Mouse (Mus musculus) spleen, postnatal 10 days (tissue): ENCODE data around the gene Hdhd5.
A peak's percentile ranks its signal among the peaks of the same experiment; 100 is the strongest.

ENCODE experiments used
- DNase-seq, 2 experiments: peaks; one replicate each; pipeline ENCODE4 v3.0.0; 2021 to 2022; ENCODE audit warnings: low spot score in 2 of 2

The Hdhd5 gene

GRCm38 (mm10) chr6:120532594-120532993 is 1.5 kb upstream of the Hdhd5 start:
- no peak for DNase-seq

GRCm38 (mm10) chr6:120529123-120529522 is 2.0 kb downstream of the Hdhd5 start:
- DNase-seq = no peak

- DNase-seq = no peak
Measured at GRCm38 (mm10) chr6:120524796-120525195, 6.3 kb downstream of the Hdhd5 start.

- no peak for DNase-seq
Measured at GRCm38 (mm10) chr6:120519647-120520046, 11.5 kb downstream of the Hdhd5 start.

DNA sequence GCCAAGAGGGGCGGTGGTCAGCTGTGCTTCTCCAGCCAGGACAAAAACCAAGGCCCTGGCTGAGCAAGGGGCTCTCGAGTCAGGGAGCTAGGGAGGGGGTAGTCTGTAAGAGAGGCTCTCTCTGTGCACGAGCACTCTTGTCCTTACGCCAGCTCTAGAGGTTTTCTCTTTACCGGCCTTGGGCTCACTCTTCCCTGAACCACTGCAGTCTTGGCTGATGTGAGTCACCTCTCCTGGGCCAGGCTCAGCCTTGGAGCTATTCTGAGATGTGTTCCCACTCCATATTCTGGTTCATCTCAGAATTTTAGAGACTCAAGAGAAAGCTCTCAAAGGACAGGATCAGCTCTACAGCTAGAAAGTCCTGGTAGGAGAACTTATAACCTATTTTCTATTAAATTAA is 13.8 kb downstream of the Hdhd5 start:
- DNase-seq = no peak

- no peak for DNase-seq
Measured at GRCm38 (mm10) chr6:120516879-120517278, 14.2 kb downstream of the Hdhd5 start.

- no peak for DNase-seq
Measured at GRCm38 (mm10) chr6:120516422-120516821, 14.7 kb downstream of the Hdhd5 start.

- DNase-seq = no peak
Measured at GRCm38 (mm10) chr6:120511212-120511611, 19.9 kb downstream of the Hdhd5 start.

DNA sequence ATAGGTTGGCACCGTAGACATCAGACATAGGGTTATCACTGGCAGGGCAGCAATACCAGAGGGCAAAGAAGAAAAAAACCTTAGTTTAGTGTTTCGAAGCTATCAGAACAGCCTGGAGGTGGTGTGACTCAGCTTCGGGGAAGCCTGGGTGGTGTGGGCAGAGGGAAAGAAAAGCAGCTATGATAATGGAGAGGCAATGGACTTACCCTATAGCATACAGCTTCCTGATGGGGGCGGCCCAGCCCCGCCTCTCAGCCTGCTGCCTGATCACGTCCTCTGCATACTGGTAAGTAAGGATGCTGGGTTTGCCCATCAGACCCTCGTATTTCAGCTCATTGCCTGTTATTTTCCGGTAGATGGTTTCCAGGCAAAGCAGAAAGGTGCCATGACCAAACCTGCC is 20.7 kb downstream of the Hdhd5 start:
- no peak for DNase-seq

DNA sequence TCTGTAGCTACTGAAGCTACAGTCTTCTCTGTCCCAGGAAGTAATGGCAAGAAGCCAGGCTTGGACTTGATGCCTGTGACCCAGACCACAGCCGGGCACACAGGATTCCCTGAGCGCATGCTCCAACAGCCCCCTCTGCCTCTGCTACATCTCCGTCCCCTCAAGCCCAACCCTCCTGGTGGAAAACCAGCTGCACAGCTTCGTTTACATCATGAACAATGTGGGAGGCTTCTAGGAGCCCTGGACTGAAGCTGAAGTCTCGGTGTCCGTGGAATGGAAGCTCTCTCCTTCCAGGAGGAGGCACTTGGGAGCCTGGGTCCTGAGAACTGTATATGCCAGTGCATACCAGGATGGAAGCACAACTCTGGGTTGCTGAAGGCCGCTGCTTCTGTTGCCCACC is 21.1 kb downstream of the Hdhd5 start:
- DNase-seq = no peak

DNA sequence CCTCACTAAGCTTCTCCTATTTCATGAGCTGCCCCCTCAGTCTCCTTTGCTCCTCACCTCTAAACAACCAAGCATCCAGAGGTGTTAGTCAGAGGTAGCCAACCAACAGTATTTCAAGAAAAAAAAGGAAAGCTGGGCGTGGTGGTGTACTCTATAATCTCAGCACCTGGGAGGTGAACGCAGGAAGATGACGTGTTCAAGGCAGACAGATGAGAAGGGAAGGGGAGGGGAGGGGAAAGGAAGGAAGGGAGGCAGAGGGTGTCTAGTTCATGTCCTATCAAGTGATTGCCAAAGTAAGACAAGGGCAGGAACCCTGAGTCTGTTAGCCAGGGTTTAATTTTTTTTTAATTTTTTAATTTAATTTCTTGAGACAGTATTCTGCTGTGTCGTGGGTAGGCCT is 22.5 kb downstream of the Hdhd5 start:
- no peak for DNase-seq

DNA sequence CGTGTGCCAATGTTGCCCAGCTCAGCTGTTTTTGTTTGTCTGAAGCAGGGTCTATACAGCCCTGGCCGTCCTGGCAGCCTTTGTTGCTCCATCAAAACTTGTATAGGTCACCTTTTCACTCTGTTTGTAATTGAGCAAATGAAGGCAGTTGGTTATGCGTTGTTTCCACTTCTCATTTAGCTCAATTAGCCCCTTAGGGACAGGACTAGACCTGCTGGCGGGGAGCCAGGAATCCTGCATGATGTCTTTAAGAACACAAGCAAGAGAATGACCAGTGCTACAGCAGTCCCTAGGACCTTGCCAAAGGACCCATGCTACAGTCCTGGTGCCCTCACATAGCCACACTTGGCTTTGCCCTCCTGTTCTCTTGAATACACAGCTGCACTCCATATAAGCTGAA is 25.6 kb downstream of the Hdhd5 start:
- no peak for DNase-seq

DNA sequence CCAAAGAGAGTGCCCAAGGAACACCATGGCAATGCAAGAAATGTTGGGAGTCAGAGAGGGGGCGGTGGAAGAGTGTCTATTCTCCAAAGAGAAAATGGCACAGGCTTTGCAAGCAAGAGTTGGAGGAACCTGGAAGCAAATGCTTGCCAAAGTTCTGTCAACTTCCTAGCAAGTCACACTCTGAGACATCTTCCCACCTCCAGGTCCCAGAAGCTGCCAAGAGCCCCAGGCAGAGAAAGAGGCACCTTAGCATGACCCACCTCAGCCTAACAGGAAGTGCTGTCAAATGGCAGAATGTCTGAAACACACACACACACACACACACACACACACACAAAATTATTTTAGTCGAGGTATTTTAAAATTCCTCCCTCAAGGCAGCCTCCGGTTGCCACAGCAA is 27.1 kb downstream of the Hdhd5 start:
- no peak for DNase-seq

DNA sequence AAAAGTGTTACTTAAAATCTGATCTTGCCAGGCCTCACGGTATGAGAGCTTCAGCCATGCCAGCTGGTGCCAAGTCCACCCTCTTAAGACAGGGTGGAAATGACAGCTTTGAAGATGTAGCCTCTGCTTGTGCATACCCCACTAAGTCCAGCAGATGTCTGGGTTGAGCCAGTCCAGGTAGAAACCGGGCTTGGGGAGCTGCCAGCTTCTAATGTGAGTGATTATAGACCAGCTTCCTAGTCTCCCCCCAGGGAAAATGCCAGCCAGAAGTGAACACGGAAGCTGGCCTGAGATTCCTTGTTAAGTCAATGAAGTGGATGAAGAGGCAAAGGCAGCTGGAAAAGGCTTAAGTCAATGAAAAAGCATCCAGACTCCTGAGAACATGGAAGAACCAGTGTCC is 34.6 kb downstream of the Hdhd5 start:
- no peak for DNase-seq

DNA sequence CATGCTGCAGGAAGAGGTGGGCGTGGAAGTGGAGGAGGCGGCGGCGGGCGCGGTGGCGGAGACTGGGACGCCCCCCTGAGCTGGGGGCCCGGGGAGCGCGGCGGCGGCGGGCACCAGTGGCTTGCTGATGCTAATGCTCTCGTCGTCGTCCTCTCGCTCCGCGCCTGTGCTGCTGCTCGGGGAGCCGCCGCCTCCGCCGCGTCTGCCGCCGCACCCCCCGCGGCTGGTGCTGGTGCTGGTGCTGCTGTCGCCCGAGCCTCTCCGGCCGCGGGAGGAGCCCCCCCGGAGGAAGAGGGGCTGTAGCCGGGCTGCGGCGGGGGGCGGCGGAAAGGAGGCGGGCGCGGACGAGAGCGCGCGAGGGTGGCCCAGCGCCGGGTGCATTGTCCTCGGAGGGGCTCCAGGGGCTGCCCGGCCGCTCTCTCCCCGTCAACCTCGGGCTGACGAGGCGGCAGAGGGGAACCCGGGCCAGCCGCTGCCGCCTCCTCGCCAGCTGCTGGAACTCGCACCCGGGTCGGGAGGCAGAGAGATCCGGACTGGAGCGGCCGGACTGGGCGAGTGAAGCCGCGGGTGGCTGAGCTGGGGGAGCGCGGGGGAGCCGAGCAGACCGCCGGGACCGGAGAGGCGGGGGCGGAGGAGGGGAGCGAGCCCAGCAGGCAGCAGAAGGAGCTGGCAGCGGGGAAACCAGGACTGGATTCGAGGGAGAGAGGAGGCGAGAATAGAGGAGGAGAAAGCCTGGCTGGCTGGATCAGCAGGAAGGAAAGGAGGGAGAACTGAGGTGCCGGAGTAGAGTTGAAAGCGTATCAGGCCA is 37.5 kb downstream of the Hdhd5 start, which contains the start of gene Tmem121b:
Gene Tmem121b (minus strand): TSS at position 434 of the 808 bp plus-strand sequence.
- DNase-seq = peak; percentile 20 to 41

DNA sequence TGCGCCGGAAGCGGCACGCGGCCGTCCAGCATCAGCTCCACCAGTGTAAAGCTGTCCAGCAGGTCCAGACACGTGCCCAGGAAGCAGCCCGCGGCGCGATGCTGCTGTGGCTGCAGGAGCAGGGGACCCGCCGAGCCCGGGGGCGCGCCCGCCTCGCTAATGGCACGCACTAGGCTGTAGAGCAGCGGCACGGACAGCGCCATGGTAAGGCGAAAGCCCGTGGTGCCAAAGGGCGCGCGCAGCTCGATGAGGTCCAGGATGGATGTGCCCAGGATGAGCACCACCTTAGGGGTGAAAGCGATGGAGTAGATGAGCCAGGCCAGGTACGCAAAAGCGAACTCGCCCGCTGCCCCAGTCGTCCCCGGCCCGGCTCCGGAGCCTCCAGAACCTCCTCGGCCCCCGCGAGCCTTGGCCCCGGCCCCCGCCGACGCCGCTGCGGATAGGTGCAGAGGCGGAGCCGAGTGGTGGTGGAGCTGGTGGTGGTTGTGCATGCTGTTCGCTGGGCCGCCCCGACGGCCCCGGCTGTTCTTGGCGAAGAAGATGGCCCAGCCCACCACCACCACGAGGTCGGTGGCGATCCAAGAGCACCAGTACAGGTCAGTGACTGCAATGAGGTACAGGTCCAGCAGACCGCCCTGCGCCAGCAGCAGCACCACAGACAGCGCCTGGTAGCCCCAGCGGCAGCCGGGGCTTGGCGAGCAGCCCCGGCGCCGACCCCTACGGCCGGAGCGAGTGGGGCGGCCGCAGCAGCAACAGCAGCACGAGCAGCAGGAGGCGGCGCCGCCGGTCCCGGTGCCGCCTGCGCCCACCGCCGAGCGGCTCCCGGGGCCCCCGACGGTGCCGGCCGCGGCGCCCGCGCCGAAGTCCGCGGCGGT is 38.4 kb downstream of the Hdhd5 start:
- peak; percentile 33 to 49 for DNase-seq

GRCm38 (mm10) chr6:120491862-120492498 is 39.1 kb downstream of the Hdhd5 start:
- DNase-seq = no peak

GRCm38 (mm10) chr6:120491064-120491463 is 40.1 kb downstream of the Hdhd5 start:
- no peak for DNase-seq

GRCm38 (mm10) chr6:120489461-120489860 is 41.7 kb downstream of the Hdhd5 start:
- DNase-seq = no peak

DNA sequence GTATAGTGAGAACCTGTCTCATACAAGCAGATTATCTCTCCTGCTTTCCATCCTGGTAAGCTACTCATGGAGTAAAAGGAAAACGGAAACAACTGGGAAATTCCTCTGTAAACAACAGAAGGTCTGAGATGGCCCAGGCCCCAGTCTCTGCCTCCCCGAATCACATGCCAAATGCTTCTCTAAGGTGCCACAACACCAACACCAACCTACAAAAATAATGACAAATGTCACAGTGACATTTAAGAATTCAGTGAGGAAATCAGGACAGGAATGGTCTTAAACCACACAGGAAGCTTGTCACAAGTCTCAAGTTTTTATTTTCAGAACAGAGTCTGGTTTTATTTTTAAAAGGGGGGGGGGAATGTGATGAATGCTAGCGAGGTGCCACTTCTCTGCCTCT is 42.5 kb downstream of the Hdhd5 start:
- no peak for DNase-seq

GRCm38 (mm10) chr6:120486051-120486510 is 45.0 kb downstream of the Hdhd5 start:
- no peak for DNase-seq

- peak in 1 of 2 experiments; percentile 10 for DNase-seq
Measured at GRCm38 (mm10) chr6:120485038-120485437, 46.1 kb downstream of the Hdhd5 start.
